Mouse (Mus musculus) limb, embryonic 15.5 days (tissue): ENCODE measurements around the gene Olfr532. TPM values are rescaled to one million over a fixed set of nuclear protein-coding genes. Genes with fewer than 3 reads are reported as not detected.
"Not testable (repeated sequence)": the region's sequence is repeated elsewhere in the genome, so short reads cannot be mapped to it uniquely, and the experiment has no call there.

Source experiments
- ATAC-seq: fragments of 200-750 bp; cut with Nextera tagmentation; 2 replicates; pipeline ENCODE4 v1.8.0; 2017; ENCODE audit warnings: low read depth, moderate TSS enrichment; ENCODE audit not compliant: insufficient number of reproducible peaks, low FRiP score, low TSS enrichment
- H3K27ac ChIP-seq: fragments of 300-500 bp; sonication (generic); 2 replicates; pipeline ENCODE4 v1.5.1; 2015; ENCODE audit warnings: moderate library complexity, mild to moderate bottlenecking, inconsistent platforms
- H3K27me3 ChIP-seq: fragments of 300-500 bp; sonication (generic); 2 replicates; pipeline ENCODE4 v1.6.1; 2015; ENCODE audit warnings: inconsistent platforms
- H3K36me3 ChIP-seq: fragments of 300-500 bp; sonication (generic); 2 replicates; pipeline ENCODE4 v1.6.1; 2015; ENCODE audit warnings: inconsistent platforms
- H3K4me1 ChIP-seq: fragments of 300-500 bp; sonication (generic); 2 replicates; pipeline ENCODE4 v1.6.1; 2015; ENCODE audit warnings: inconsistent platforms
- H3K4me2 ChIP-seq: fragments of 300-500 bp; sonication (generic); 2 replicates; pipeline ENCODE4 v1.6.1; 2015; ENCODE audit warnings: mild to moderate bottlenecking, inconsistent platforms
- H3K4me3 ChIP-seq: fragments of 300-500 bp; sonication (generic); 2 replicates; pipeline ENCODE4 v1.5.1; 2015; ENCODE audit warnings: mild to moderate bottlenecking, inconsistent platforms
- H3K9ac ChIP-seq: fragments of 300-500 bp; sonication (generic); 2 replicates; pipeline ENCODE4 v1.6.1; 2015; ENCODE audit warnings: inconsistent platforms
- H3K9me3 ChIP-seq: fragments of 300-500 bp; sonication (generic); 2 replicates; pipeline ENCODE4 v1.6.1; 2016; ENCODE audit warnings: inconsistent platforms
- WGBS: fragments of 180-500 bp; shearing (Covaris S2); methylation state at CpG from one replicate; pipeline ENCODE4 v1.1.7; 2015; 5-methylcytosine and 5-hydroxymethylcytosine counted together
- polyA plus RNA-seq: library from polyadenylated mRNA; unstranded; fragments of >200 nt; fragmentation: Nextera tagmentation; extraction: Ambion mirVana; gene quantifications from 2 replicates; pipeline ENCODE4 v1.2.1, GENCODE M21; 2015

The Olfr532 gene
- polyA plus RNA-seq = not detected in 2 replicates

DNA sequence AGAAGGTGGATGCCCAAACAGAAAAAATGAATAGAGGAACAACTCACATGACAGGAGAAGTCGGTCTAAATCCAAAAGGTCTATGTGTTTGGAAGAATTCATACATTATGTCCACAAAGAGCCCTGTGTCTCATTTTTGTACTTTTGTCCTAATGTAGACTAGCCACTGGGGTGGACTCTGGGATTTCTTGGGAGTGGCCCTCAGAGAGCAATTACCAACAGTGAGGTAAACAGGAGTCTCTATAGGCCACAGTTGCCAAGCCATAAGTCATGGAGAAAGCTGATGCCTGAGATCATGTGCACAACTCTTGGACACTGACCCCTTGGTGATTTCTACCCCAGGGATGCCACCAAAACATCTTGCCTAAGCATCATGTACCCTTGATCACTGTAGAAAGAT, at the start of gene Olfr532:
Gene Olfr532 (minus strand): TSS at position 101 of the 400 bp plus-strand sequence.
- Histone ChIP-seq H3K4me3 (no peak within 1 kb of the TSS), H3K4me1 (no peaks in the 10 kb centered on the region), H3K9ac (no peak within 1 kb of the TSS), H3K27ac (no peak within 1 kb of the TSS), H3K9me3 (no peaks in the 10 kb centered on the region), H3K4me2 (no peak within 1 kb of the TSS), H3K36me3 (no peaks in the 10 kb centered on the region), H3K27me3 (no peaks in the 10 kb centered on the region)
- ATAC-seq = no peak
- WGBS = 84% methylated on average over 1 of the region's 1 CpGs

GRCm38 (mm10) chr7:140463070-140463469, 41.6 kb upstream of the Olfr532 start, which contains the start of gene Olfr533:
Olfr533 (plus strand) TSS chr7:140463370.
- H3K27ac ChIP-seq, H3K36me3 ChIP-seq, ATAC-seq, H3K9me3 ChIP-seq, H3K4me3 ChIP-seq, H3K4me1 ChIP-seq, H3K9ac ChIP-seq, H3K4me2 ChIP-seq, H3K27me3 ChIP-seq: not testable (repeated sequence)
- WGBS = no CpG with 5 or more reads among the region's 1 CpGs

DNA sequence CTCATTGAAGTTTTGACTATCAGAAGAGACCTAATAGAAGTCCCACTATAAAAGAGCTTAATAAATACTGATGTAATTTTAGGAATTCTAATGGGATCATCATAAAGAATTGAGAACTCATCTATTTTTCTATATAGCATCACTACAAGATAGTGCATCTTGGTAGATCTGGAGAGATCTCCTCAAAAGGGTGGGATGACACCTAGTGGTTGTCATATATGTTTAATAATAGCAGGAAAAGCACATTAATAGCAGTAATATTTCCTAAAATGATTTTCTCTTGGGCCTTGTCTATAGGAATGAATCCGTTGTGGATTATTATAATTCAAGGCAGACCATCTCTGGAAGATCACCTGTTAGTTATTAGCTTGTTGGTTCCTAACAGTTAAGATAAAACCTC, 21.7 kb upstream of the Olfr532 start:
- no peaks in the 10 kb centered on the region for H3K27me3 ChIP-seq
- H3K4me2 ChIP-seq = no peak overlapping the region
- no peaks in the 10 kb centered on the region for H3K36me3 ChIP-seq
- no peaks in the 10 kb centered on the region for H3K9me3 ChIP-seq
- H3K4me1 ChIP-seq = no peaks in the 10 kb centered on the region
- no peak overlapping the region for H3K4me3 ChIP-seq
- no peak for ATAC-seq
- no peak overlapping the region for H3K9ac ChIP-seq
- no peak overlapping the region for H3K27ac ChIP-seq
- WGBS = 73% methylated on average over 1 of the region's 1 CpGs

DNA sequence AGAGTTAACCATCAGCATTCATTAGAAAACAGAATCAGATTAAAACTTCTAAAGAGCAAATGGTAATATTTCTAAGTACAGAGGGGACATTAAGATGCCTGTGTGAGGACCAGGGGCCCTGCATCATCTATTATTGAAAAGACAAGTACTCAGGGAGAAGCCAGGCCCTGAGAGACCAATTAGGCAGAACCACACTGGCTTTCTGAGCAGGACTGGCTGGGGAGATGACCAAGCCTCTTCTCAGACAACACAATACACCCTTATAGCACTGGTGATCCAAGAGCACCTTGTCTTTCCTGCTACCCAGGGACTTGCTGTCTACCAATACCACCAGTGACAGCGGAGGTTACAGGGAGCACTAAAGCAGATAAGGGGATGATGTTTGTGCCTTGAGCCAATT, 18.6 kb downstream of the Olfr532 start, which contains the start of gene Olfr531:
Gene Olfr531 (minus strand): TSS at position 101 of the 400 bp plus-strand sequence.
- H3K27ac ChIP-seq = no peak within 1 kb of the TSS
- H3K36me3 ChIP-seq = no peaks in the 10 kb centered on the region
- no peak for ATAC-seq
- H3K9ac ChIP-seq = no peak within 1 kb of the TSS
- no peak within 1 kb of the TSS for H3K4me2 ChIP-seq
- H3K4me1 ChIP-seq = no peaks in the 10 kb centered on the region
- no peaks in the 10 kb centered on the region for H3K9me3 ChIP-seq
- no peaks in the 10 kb centered on the region for H3K27me3 ChIP-seq
- 100% methylated on average over 1 of the region's 1 CpGs for WGBS
- H3K4me3 ChIP-seq = no peak within 1 kb of the TSS

- no peak overlapping the region for H3K27ac ChIP-seq
- 93% methylated on average over 2 of the region's 2 CpGs for WGBS
- no peak for ATAC-seq
- H3K4me3 ChIP-seq = no peak overlapping the region
- H3K4me1 ChIP-seq = no peaks in the 10 kb centered on the region
- no peaks in the 10 kb centered on the region for H3K9me3 ChIP-seq
- no peaks in the 10 kb centered on the region for H3K36me3 ChIP-seq
- no peak overlapping the region for H3K9ac ChIP-seq
- H3K27me3 ChIP-seq = no peaks in the 10 kb centered on the region
- no peak overlapping the region for H3K4me2 ChIP-seq
Measured at GRCm38 (mm10) chr7:140376911-140377310, 44.5 kb downstream of the Olfr532 start.

DNA sequence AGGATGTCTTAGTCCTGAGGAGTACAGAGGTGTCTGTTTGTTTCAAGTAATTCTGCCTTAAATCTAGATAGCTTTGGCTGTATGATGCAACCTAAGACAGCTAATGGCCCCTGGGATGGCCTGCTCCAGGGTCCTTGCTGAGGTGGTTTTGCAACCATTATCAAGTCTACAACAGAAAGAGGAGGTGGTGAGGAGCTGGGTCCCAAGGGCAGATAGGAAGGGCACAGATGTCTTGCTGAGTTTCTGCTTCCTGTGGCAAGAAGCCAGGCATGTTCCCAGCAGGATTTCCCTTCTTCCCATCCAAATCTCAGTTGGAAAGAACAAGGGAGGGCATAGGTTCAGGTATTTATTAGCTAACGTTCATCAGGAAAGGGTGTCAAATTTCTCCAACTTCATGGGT, 45.2 kb downstream of the Olfr532 start, which contains the start of gene Olfr530:
Gene Olfr530 (minus strand): TSS at position 101 of the 400 bp plus-strand sequence.
- 17% methylated on average over 1 of the region's 1 CpGs for WGBS
- Histone ChIP-seq H3K4me3 (no peak within 1 kb of the TSS), H3K27ac (no peak within 1 kb of the TSS)

DNA sequence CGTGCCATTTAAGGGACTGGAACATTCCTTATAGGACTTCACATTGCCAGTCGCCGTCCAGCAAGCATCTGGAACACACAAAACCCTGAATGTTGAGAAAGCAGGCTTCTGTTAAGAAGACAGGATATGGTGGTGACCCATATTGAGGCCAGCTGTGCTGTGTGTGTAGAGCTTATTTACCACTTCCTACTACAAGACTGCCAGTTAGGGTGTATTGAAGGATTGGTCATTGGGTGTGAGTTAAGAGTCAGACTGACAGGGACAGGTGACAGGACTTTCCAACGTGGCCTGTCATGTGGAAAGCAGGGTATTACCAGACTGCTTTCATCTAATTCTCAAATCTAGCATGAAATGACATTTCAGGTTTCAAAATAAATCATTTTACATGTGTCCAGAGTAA, 47.1 kb downstream of the Olfr532 start:
- no peaks in the 10 kb centered on the region for H3K9me3 ChIP-seq
- no peak overlapping the region for H3K27ac ChIP-seq
- H3K4me2 ChIP-seq = no peak overlapping the region
- H3K27me3 ChIP-seq = no peaks in the 10 kb centered on the region
- H3K36me3 ChIP-seq = no peaks in the 10 kb centered on the region
- 51% methylated on average over 4 of the region's 4 CpGs for WGBS
- no peak for ATAC-seq
- no peak overlapping the region for H3K9ac ChIP-seq
- H3K4me3 ChIP-seq = no peak overlapping the region
- H3K4me1 ChIP-seq = no peaks in the 10 kb centered on the region

More for the DNA sequence above, 45.2 kb downstream of the Olfr532 start, which contains the start of gene Olfr530:
- Histone ChIP-seq H3K27me3 (no peaks in the 10 kb centered on the region), H3K36me3 (no peaks in the 10 kb centered on the region), H3K9ac (no peak within 1 kb of the TSS), H3K4me2 (no peak within 1 kb of the TSS), H3K9me3 (no peaks in the 10 kb centered on the region), H3K4me1 (no peaks in the 10 kb centered on the region)
- ATAC-seq = no peak

Other genes with a start within 250 kb of the Olfr532 start
- not detected in 2 replicates for gene Olfr523, start 248.4 kb downstream of the Olfr532 start, polyA plus RNA-seq
- gene Olfr524, start 215.7 kb downstream of the Olfr532 start, polyA plus RNA-seq = not detected in 2 replicates
- gene Cd163l1, start 203.4 kb downstream of the Olfr532 start, polyA plus RNA-seq = 0.11 TPM in 1 of 2 replicates, not detected in the other
- not detected in 2 replicates for gene 5830411N06Rik, start 174.4 kb downstream of the Olfr532 start, polyA plus RNA-seq
- not detected in 2 replicates for gene Olfr525, start 100.8 kb downstream of the Olfr532 start, polyA plus RNA-seq
- gene Olfr527, start 87.6 kb downstream of the Olfr532 start, polyA plus RNA-seq = not detected in 2 replicates
- gene Olfr60, start 60.0 kb downstream of the Olfr532 start, polyA plus RNA-seq = not detected in 2 replicates
- not detected in 2 replicates for gene Olfr530, start 45.3 kb downstream of the Olfr532 start, polyA plus RNA-seq
- gene Olfr531, start 18.7 kb downstream of the Olfr532 start, polyA plus RNA-seq = not detected in 2 replicates
- not detected in 2 replicates for gene Olfr533, start 41.7 kb upstream of the Olfr532 start, polyA plus RNA-seq
- gene Olfr535, start 62.6 kb upstream of the Olfr532 start, polyA plus RNA-seq = not detected in 2 replicates
- gene Olfr536, start 85.8 kb upstream of the Olfr532 start, polyA plus RNA-seq = not detected in 2 replicates
- not detected in 2 replicates for gene Olfr538, start 146.2 kb upstream of the Olfr532 start, polyA plus RNA-seq
- not detected in 2 replicates for gene Olfr46, start 179.6 kb upstream of the Olfr532 start, polyA plus RNA-seq
- gene Olfr61, start 207.3 kb upstream of the Olfr532 start, polyA plus RNA-seq = not detected in 2 replicates
- gene Olfr53, start 224.8 kb upstream of the Olfr532 start, polyA plus RNA-seq = not detected in 2 replicates
- 0.03 TPM in 1 of 2 replicates, not detected in the other for gene Olfr539, start 238.3 kb upstream of the Olfr532 start, polyA plus RNA-seq